Mouse (Mus musculus) bone marrow macrophage, adult 2 months (primary cell): ENCODE measurements around the gene Tle4.

Experiments used
- CTCF ChIP-seq: IDR thresholded peaks from 2 replicates; pipeline ENCODE4 v1.5.1; 2012; ENCODE audit warnings: low read depth, mild to moderate bottlenecking, low read length, moderate library complexity
- POLR2A ChIP-seq: IDR thresholded peaks from 2 replicates; pipeline ENCODE4 v1.6.1; 2012; ENCODE audit warnings: mild to moderate bottlenecking, low read depth, low read length, borderline replicate concordance

- TF ChIP-seq CTCF (no peak), POLR2A (no peak)
These were observed 146.5 kb downstream of the Tle4 start for GRCm38 (mm10) chr19:14451329-14451728.
